Mouse (Mus musculus): ENCODE measurements at regions not wholly inside any gene's neighbourhood (a gene's known extent, or its start where the extent isn't known, plus 50 kb on each side); places are given as distances from the start of the nearest gene placed in this dataset.

DNA sequence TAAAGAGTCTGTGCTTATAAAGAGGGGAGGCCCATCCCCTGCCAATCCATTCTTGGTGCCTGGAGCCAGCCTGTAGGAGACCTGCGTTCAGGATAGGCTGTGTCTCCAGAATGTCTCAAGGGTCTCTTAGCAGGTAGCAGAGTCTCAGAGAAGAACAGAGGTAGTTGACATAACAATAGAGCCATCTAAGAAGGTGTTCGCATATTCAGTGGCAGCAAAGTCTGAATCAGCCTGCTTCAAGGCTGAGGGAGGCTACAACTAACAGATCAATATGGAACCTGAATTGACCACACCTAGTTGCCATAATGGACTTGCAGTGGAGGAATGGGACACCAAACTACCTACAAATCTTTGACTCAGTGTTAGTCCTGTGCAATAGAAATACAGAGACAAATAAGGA, 998.0 kb downstream of the Ankrd7 start:
- no peak for TF ChIP-seq GATA4 (IDR thresholded peaks at IDR 0.05; ENCODE audit: insufficient replicate concordance, low read length)

GRCm38 (mm10) chr6:19869697-19870096, 1003.6 kb downstream of the Ankrd7 start:
- TF ChIP-seq GATA4 (IDR thresholded peaks at IDR 0.05; ENCODE audit: insufficient replicate concordance, low read length): no peak

GRCm38 (mm10) chr6:19911181-19911580, 1045.1 kb downstream of the Ankrd7 start:
- no peak for TF ChIP-seq GATA4 (IDR thresholded peaks at IDR 0.05; ENCODE audit: insufficient replicate concordance, low read length)

- TF ChIP-seq GATA4 (IDR thresholded peaks at IDR 0.05; ENCODE audit: insufficient replicate concordance, low read length): no peak
These were observed 1078.2 kb downstream of the Ankrd7 start for GRCm38 (mm10) chr6:19944334-19944733.

GRCm38 (mm10) chr6:19945693-19946092, 1079.6 kb downstream of the Ankrd7 start:
- no peak for TF ChIP-seq GATA4 (IDR thresholded peaks at IDR 0.05; ENCODE audit: insufficient replicate concordance, low read length)

DNA sequence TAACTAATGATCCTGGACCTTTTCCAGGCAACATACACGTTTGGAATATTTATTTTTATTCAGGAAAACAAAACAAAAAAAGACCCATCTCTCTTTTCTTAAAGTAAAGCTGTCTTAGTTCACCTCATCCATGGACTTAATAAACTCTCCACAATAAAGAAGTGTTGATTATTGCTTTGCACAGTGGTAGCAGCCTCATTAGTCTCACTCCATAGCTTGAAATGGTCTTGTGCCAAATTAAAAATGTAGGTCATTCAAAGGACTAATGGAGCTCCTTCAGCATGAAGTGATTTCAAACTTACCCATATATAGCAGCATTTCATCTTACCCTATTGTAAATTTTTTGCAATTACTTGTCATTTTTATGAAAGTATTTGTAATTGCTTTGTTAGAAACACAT, 1109.8 kb downstream of the Ankrd7 start:
- TF ChIP-seq GATA4 (IDR thresholded peaks at IDR 0.05; ENCODE audit: insufficient replicate concordance, low read length): no peak

GRCm38 (mm10) chr6:19991829-19992228, 1125.7 kb downstream of the Ankrd7 start:
- TF ChIP-seq GATA4 (IDR thresholded peaks at IDR 0.05; ENCODE audit: insufficient replicate concordance, low read length): peak; percentile 76

DNA sequence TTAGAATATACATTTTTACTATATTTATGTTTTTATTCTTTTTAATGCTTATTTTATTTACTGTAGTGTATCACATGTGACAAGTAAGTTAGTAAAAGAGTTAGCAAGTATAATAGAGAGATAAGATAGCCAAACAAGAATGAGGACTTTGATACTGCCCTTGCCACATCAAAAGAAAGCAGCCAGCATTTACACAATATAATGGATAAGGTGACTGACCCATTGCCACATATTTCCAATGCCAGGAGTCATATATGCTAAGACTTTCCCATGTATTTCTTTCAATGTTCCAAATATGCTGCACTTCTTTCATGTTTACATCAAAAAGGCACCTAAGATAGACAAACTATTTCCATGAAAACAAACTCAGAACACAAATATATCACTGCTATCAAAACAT, 1162.3 kb downstream of the Ankrd7 start:
- 0 out of 2 replicates have a peak, but pooled peaks have one; percentile 38 for TF ChIP-seq GATA4 (IDR thresholded peaks at IDR 0.05; ENCODE audit: insufficient replicate concordance, low read length)

DNA sequence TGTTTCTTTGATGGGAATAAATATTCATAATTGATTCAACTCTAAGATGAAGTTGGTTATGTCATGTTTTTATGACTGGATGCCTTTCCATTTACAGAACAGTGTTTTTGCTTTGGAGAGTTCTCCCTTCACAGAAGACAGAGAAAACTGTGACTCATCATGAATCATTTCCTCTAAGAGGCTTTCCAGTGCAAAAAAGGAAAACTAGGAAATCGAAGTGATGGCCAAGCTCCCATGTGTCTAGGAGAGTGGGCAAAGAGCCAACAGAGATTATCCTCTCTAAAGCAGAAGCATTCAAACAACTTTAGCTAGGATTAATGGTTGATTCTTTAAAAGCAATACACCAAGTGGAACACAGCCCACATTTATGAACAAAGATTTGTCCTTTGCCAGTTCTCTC, 1171.7 kb downstream of the Ankrd7 start:
- no peak for TF ChIP-seq GATA4 (IDR thresholded peaks at IDR 0.05; ENCODE audit: insufficient replicate concordance, low read length)

DNA sequence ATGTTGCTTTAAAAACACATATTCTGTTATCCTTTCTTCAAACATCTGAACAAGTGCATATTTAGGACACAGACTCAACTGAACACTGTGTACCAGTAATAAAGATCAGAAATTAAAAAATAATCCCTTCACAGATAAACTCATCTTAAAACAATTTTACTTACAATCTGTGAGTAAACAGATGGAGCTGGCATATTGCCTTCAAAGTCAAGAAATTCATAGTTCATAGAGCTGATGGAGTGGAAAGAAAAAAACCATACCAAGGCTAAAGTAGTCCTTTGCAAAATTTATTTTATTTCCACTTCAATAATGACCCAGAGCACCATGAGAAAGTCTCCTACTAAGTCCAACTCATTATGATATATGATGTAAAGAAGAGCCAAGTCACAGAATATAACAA, 1136.6 kb upstream of the Kcnd2 start:
- no peak for TF ChIP-seq GATA4 (IDR thresholded peaks at IDR 0.05; ENCODE audit: insufficient replicate concordance, low read length)

DNA sequence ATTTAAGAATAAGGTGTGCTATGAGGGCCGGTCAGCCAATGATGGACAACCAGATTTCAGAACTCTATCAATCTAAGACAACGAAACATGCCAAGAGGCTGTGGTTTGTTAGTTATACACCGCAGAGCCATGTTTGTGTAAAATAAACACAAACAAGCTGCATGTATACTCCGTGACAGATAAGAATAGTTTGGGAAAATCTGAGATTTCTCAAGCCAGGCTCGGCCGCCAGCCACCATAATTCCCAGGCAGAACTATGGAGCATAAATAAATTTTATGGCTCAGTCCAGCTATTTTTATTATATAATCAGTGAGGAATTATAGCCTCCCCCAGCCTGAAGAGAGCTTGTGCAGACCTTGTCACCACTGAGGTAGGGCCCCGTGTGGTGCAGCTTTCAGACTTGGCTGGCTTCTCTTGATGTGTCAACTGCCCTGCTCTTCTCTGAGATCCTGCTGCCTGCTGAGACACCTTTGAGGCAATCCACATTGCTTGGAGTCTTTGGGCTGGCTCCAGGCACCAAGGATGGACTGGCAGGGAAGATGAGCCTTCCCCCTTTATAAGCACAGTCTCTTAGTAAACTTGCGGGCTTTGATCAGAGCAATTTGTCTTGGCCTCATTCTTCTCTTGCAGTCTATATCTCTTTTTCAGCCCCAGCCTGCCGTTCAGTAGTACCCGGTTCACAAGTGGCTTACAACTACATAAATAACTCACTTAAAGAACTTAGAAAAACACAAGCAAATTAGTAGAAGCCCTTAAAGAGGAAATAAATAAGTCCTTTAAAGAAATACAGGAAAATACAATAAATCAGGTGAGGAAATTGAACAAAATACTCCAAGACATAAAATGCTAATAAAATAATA, 1123.0 kb upstream of the Kcnd2 start:
- TF ChIP-seq GATA4 (IDR thresholded peaks at IDR 0.05; ENCODE audit: insufficient replicate concordance, low read length): no peak

DNA sequence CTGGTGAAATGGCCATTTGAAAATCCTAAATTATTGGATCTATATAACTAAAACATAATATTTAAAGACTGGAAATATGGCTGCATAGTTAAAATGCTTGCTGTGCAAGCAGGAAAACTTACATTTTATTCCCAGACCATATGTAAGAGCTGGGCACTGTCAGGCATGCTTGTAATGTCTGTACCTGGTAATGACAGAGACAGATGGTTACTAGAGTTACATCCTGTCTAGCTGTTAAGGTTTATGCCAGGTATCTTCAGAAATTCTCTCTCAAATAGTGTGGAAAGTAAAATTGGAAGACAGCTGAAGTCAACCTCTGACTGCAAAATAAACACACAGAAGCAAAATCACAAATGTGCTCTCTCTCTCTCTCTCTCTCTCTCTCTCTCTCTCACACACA, 1077.8 kb upstream of the Kcnd2 start:
- TF ChIP-seq GATA4 (IDR thresholded peaks at IDR 0.05; ENCODE audit: insufficient replicate concordance, low read length): no peak
